Mouse (Mus musculus) layer of hippocampus, postnatal 36 days (tissue): ENCODE measurements around the gene Vmac. TPM values are rescaled to one million over a fixed set of nuclear protein-coding genes. Genes with fewer than 3 reads are reported as not detected.

ENCODE experiments used
- DNase-seq, 2 experiments: peaks; one replicate each; pipeline ENCODE4 v3.0.0; 2022
- total RNA-seq, 2 experiments: library from RNA; stranded (reverse); gene quantifications; 2 replicates each; pipeline ENCODE4 v1.2.3; 2021

The Vmac gene
- total RNA-seq, 2 experiments from 2014 or later, result 10.4 to 14.2 TPM

DNA sequence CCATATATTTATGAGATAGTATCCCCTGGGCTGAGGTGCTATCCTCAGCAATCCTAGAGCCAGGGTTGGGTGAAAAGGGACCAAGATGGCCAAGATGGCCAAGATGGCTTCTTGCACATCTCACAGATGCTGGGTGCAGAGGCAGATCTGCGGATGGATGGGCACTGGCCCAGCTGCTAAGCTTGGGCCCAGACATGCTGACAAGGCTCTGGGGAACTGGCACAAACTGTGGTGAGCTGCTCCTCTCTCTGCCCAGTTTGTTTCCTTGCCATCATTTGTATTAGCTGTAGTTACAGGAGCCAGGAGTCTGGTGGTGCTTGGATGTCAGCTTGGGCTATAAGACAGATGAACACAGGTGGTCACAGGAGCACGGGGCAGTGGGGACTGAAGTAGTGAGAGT, 33.2 kb downstream of the Vmac start:
- DNase-seq, result no peak

DNA sequence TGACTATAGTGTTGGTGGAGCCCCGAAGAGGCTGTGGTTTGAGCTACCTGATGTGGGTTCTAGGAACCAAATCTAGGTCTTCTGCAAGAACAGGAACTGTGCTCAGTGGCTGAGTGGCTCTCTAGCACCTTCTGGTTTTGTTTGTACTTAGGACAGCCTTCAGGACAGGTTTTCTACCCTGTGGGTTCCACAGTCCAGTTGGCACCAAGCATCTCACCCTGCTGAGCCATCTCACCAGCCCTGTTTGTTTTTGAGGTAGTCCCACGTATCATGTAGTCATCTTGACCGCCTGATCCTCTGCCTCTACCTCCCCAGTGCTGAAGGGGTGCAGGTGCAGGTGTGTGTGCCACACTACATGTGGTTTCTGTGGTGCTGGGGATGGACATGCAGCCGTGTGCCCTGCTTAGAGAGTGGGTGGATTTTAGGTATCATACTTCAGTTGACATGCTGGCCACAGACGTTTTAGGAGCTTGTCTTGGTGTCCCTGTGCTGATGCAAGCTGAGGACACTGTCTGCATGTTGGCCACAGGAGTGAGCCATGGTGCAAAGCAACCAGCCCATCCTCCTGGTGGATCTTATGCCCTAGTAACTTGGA, 34.2 kb downstream of the Vmac start:
- no peak for DNase-seq

- no peak for DNase-seq
These were observed 34.9 kb downstream of the Vmac start for GRCm38 (mm10) chr17:56682880-56683279.

- DNase-seq, result no peak
These were observed 36.0 kb downstream of the Vmac start for GRCm38 (mm10) chr17:56681791-56682190.

GRCm38 (mm10) chr17:56673647-56674416, 44.0 kb downstream of the Vmac start:
- peak in 1 of 2 experiments; percentile 29 for DNase-seq

GRCm38 (mm10) chr17:56672941-56673646, 44.7 kb downstream of the Vmac start, which contains the start of gene Ranbp3:
TSS of gene Ranbp3 (plus strand) at chr17:56673294.
- peak; percentile 99 to 100 for DNase-seq

DNA sequence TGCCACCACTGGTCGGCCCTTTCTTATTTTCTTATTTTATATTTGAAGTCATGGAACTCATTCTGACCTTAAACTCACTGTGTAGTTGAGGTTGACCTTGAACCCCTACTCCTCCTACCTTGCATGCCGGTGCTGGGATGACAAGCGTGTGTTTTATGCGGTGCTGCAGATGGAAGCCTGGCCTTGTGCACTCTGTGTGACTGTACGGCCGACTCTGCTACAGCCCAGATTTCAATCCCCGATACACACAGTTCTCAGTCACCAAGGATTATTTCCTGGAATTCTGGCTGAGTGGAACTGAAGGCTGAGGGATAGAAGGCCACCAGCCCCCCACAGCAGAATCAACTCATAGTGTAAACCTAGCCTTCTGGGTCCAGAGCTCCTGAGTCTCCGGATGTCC, 48.1 kb downstream of the Vmac start:
- no peak for DNase-seq

GRCm38 (mm10) chr17:56668384-56669144, 49.3 kb downstream of the Vmac start:
- peak; percentile 81 to 82 for DNase-seq

GRCm38 (mm10) chr17:56667591-56667990, 50.2 kb downstream of the Vmac start:
- DNase-seq, result no peak

- no peak for DNase-seq
These were observed 51.4 kb downstream of the Vmac start for GRCm38 (mm10) chr17:56666384-56666783.

DNA sequence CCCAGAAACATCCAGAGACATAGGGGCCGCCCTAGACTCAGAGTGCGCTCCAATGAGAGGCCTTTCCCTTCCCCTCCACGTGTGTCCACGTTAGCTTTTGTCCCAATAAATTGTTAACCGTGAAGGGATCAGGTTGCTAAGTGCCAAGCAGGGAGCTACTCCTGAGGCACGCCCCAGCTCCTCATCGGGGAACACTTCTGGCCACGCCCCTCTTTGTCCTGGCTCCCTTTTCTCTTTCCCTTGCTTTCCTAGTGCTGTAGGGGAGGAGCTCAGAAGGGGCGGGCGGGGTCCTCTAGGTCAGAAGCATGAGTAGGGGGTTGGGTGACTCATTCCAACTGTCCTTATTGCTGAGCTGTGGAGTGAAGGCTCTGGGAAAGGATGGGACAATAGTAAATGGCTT, 53.5 kb downstream of the Vmac start:
- no peak for DNase-seq

Other genes starting within 250 kb of the Vmac start
- gene Ptprs, start 241.5 kb downstream of the Vmac start, total RNA-seq, result 100 to 1,000 TPM; 657 to 686 TPM
- gene Znrf4, start 205.6 kb downstream of the Vmac start, total RNA-seq, result not detected
- 1 to 10 TPM; 3.3 to 5.4 TPM for gene Gm20219, start 163.6 kb downstream of the Vmac start, total RNA-seq
- 100 to 1,000 TPM; 142 to 174 TPM for gene Safb2, start 133.4 kb downstream of the Vmac start, total RNA-seq
- 100 to 1,000 TPM; 178 to 183 TPM for gene Safb, start 133.2 kb downstream of the Vmac start, total RNA-seq
- gene 2410015M20Rik, start 108.3 kb downstream of the Vmac start, total RNA-seq, result 100 to 1,000 TPM; 123 to 131 TPM
- gene Rpl36, start 104.6 kb downstream of the Vmac start, total RNA-seq, result 100 to 1,000 TPM; 358 to 400 TPM
- 10 to 100 TPM; 58.7 to 59.4 TPM for gene Lonp1, start 91.1 kb downstream of the Vmac start, total RNA-seq
- under 1 TPM; 0.82 to 0.91 TPM for gene Catsperd, start 89.9 kb downstream of the Vmac start, total RNA-seq
- 10 to 100 TPM; 86.7 to 88.3 TPM for gene Ranbp3, start 44.7 kb downstream of the Vmac start, total RNA-seq
- gene Ndufa11, start 255 bp downstream of the Vmac start, total RNA-seq, result 100 to 1,000 TPM; 213 to 221 TPM
- 1 to 10 TPM; 2.8 to 3.9 TPM for gene Nrtn, start 39.5 kb upstream of the Vmac start, total RNA-seq
- 10 to 100 TPM; 68.6 to 71.1 TPM for gene Dus3l, start 46.7 kb upstream of the Vmac start, total RNA-seq
- 1 to 10 TPM; 1.4 to 1.5 TPM for gene Prr22, start 52.2 kb upstream of the Vmac start, total RNA-seq
- 1 to 10 TPM; 5.0 TPM for gene Rfx2, start 113.0 kb upstream of the Vmac start, total RNA-seq
- not detected for gene Acsbg2, start 156.4 kb upstream of the Vmac start, total RNA-seq
- under 1 TPM; 0.17 to 0.23 TPM for gene 1700061G19Rik, start 157.5 kb upstream of the Vmac start, total RNA-seq
- gene Mllt1, start 217.4 kb upstream of the Vmac start, total RNA-seq, result 10 to 100 TPM; 82.4 to 90.3 TPM